8 mouse cellular contexts compared by ENCODE assay signal in genomic region chr2:90490279-90491046, GRCm38 (mm10).
DNase-seq lines count a peak whose midpoint lies in the region; ATAC-seq and TF ChIP-seq lines count a peak whose summit lies in the region.

No protein-coding gene starts in this region.

- no peak for TF ChIP-seq POLR2A in liver, adult 2 months (IDR thresholded peaks at IDR 0.05; ENCODE audit: extremely low read depth, insufficient read depth, low read length)
- no peak for TF ChIP-seq POLR2A in cerebellum, adult 2 months (IDR thresholded peaks at IDR 0.05; ENCODE audit: borderline replicate concordance, insufficient read depth, low read length)
- TF ChIP-seq POLR2A in thymus, adult 2 months (IDR thresholded peaks at IDR 0.05; ENCODE audit: control insufficient read depth, extremely low read depth, insufficient read depth, low read length, poor library complexity) = no peak

- no peaks in the 10 kb centered on the region for H3K9me3 ChIP-seq in liver, embryonic 12.5 days (replicated peaks)
- no peaks in the 10 kb centered on the region for H3K9me3 ChIP-seq in liver, embryonic 13.5 days (replicated peaks)

- TF ChIP-seq CTCF in liver, adult 2 months (IDR thresholded peaks at IDR 0.05; ENCODE audit: low read depth, low read length) = no peak
- no peak for TF ChIP-seq CTCF in cerebellum, adult 2 months (IDR thresholded peaks at IDR 0.05; ENCODE audit: borderline replicate concordance, insufficient read depth, low read depth, low read length)
- TF ChIP-seq CTCF in thymus, adult 2 months (IDR thresholded peaks at IDR 0.05; ENCODE audit: borderline replicate concordance, control insufficient read depth, extremely low read depth, insufficient read depth, low read length, poor library complexity) = no peak

- peaks cover 26% of the 10 kb centered on the region; the same call in 1 of the 2 replicates for H3K79me2 ChIP-seq in liver, adult 2 months (ENCODE audit: control insufficient read depth, insufficient read depth, low read length)

- H3K36me3 ChIP-seq in liver, adult 2 months (ENCODE audit: control insufficient read depth, insufficient read depth, low read length) = no peaks in the 10 kb centered on the region
- H3K36me3 ChIP-seq in liver, embryonic 12.5 days = no peaks in the 10 kb centered on the region
- no peaks in the 10 kb centered on the region for H3K36me3 ChIP-seq in liver, embryonic 13.5 days
- H3K36me3 ChIP-seq in splenic B cell, adult 2 months (ENCODE audit: control insufficient read depth, insufficient read depth, low read length, poor library complexity, severe bottlenecking) = no peaks in the 10 kb centered on the region
- no peaks in the 10 kb centered on the region for H3K36me3 ChIP-seq in thymus, adult 2 months (ENCODE audit: control insufficient read depth, insufficient read depth, low read length)

- H3K4me1 ChIP-seq in liver, adult 2 months (ENCODE audit: control insufficient read depth, insufficient read depth, low read length) = peaks cover 30% of the 10 kb centered on the region
- H3K4me1 ChIP-seq in liver, embryonic 12.5 days = peaks cover 52% of the 10 kb centered on the region
- peaks cover 35% of the 10 kb centered on the region for H3K4me1 ChIP-seq in cerebellum, adult 2 months (ENCODE audit: control insufficient read depth, insufficient read depth, low read length)
- peaks cover 42% of the 10 kb centered on the region for H3K4me1 ChIP-seq in liver, embryonic 13.5 days (replicated peaks)
- peaks cover 15% of the 10 kb centered on the region for H3K4me1 ChIP-seq in thymus, adult 2 months (replicated peaks; ENCODE audit: control insufficient read depth, insufficient read depth, low read length)

- H3K27me3 ChIP-seq in liver, adult 2 months (ENCODE audit: control insufficient read depth, insufficient read depth, low read length) = no peaks in the 10 kb centered on the region
- H3K27me3 ChIP-seq in liver, embryonic 12.5 days (replicated peaks) = no peaks in the 10 kb centered on the region
- H3K27me3 ChIP-seq in cerebellum, adult 2 months (ENCODE audit: control insufficient read depth, insufficient read depth, low read length) = no peaks in the 10 kb centered on the region
- H3K27me3 ChIP-seq in liver, embryonic 13.5 days = no peaks in the 10 kb centered on the region
- no peaks in the 10 kb centered on the region for H3K27me3 ChIP-seq in splenic B cell, adult 2 months (ENCODE audit: control insufficient read depth, insufficient read depth, low read length, poor library complexity, severe bottlenecking)
- H3K27me3 ChIP-seq in thymus, adult 2 months (ENCODE audit: control insufficient read depth, insufficient read depth, low read length) = no peaks in the 10 kb centered on the region

- peak overlapping the region; percentile 39 for H3K9ac ChIP-seq in liver, adult 2 months (ENCODE audit: low read depth, low read length)
- no peak overlapping the region for H3K9ac ChIP-seq in liver, embryonic 12.5 days
- no peak overlapping the region for H3K9ac ChIP-seq in liver, embryonic 13.5 days

- peak; percentile 93 for DNase-seq in liver, adult 2 months (ENCODE audit: extremely low read depth, low read depth, low spot score)
- DNase-seq in cerebellum, adult 2 months = peak; percentile 73 to 77
- DNase-seq in liver, embryonic 13.5 days = no peak
- DNase-seq in splenic B cell, adult 2 months (ENCODE audit: low read depth, low spot score) = peak; percentile 49
- no peak for DNase-seq in thymus, adult 2 months
- DNase-seq in gastrocnemius, postnatal 10 days = no peak
- DNase-seq in ovary, postnatal 14 days (ENCODE audit: low spot score) = no peak

- no peak for ATAC-seq in liver, embryonic 12.5 days
- no peak for ATAC-seq in liver, embryonic 13.5 days (ENCODE audit: low read depth)

- H3K4me3 ChIP-seq in liver, adult 2 months (ENCODE audit: insufficient read depth, low read depth, low read length) = no peak overlapping the region
- no peak overlapping the region for H3K4me3 ChIP-seq in liver, embryonic 12.5 days
- peak overlapping the region; percentile 37 for H3K4me3 ChIP-seq in cerebellum, adult 2 months (replicated peaks; ENCODE audit: insufficient read depth, low read depth, low read length)
- no peak overlapping the region for H3K4me3 ChIP-seq in liver, embryonic 13.5 days (replicated peaks)
- no peak overlapping the region for H3K4me3 ChIP-seq in thymus, adult 2 months (ENCODE audit: control insufficient read depth, insufficient read depth, low read length)

- WGBS in liver, adult 2 months = 12% methylated on average over 13 of the region's 13 CpGs
- whole genome bisulfite sequencing in liver, embryonic 12.5 days (ENCODE audit: insufficient replicate concordance) = 39% methylated on average over 13 of the region's 13 CpGs
- WGBS in cerebellum, adult 2 months = 5% methylated on average over 13 of the region's 13 CpGs
- 31% methylated on average over 13 of the region's 13 CpGs for WGBS in liver, embryonic 13.5 days (ENCODE audit: insufficient replicate concordance)
- WGBS in thymus, adult 2 months = 25% methylated on average over 13 of the region's 13 CpGs

- no peak overlapping the region; the same call in 1 of the 2 replicates for H3K4me2 ChIP-seq in liver, embryonic 12.5 days
- H3K4me2 ChIP-seq in liver, embryonic 13.5 days = peak overlapping the region; percentile 17; the same call in 1 of the 2 replicates

- H3K27ac ChIP-seq in liver, adult 2 months (replicated peaks; ENCODE audit: insufficient read depth, low read depth, low read length) = peak overlapping the region; percentile 92
- H3K27ac ChIP-seq in liver, embryonic 12.5 days = no peak overlapping the region
- peak overlapping the region; percentile 77 for H3K27ac ChIP-seq in cerebellum, adult 2 months (ENCODE audit: insufficient read depth, low read length)
- no peak overlapping the region for H3K27ac ChIP-seq in liver, embryonic 13.5 days
- no peak overlapping the region for H3K27ac ChIP-seq in thymus, adult 2 months (ENCODE audit: control insufficient read depth, insufficient read depth, low read length)

Comparison
In these comparisons a context has a peak if more than half of its experiments do, and no peak if none do; other contexts are left out.
1. DNase-seq: peak in liver, adult 2 months (single experiment), cerebellum, adult 2 months (2 of 2) and splenic B cell, adult 2 months (single experiment); none in liver, embryonic 13.5 days (single experiment), thymus, adult 2 months (single experiment), gastrocnemius, postnatal 10 days (single experiment) and ovary, postnatal 14 days (single experiment).
2. H3K27ac ChIP-seq: peak in liver, adult 2 months (single experiment) and cerebellum, adult 2 months (single experiment); none in liver, embryonic 12.5 days (single experiment), liver, embryonic 13.5 days (single experiment) and thymus, adult 2 months (single experiment).